Mouse (Mus musculus) megakaryocyte progenitor cell, adult 5-6 weeks (primary cell): ENCODE results near the gene Asap2. TPM values are rescaled to one million over a fixed set of nuclear protein-coding genes. Genes with fewer than 3 reads are reported as not detected.
A peak's percentile ranks its signal among the peaks of the same experiment; 100 is the strongest.

ENCODE experiments used
- ATAC-seq: replicated peaks from 2 replicates; pipeline ENCODE4 v1.8.0; 2016; ENCODE audit warnings: mild to moderate bottlenecking, moderate TSS enrichment, inconsistent platforms; ENCODE audit not compliant: poor library complexity
- total RNA-seq, 2 experiments: library from RNA; stranded (forward) in 1 of 2; stranded (reverse) in 1 of 2; fragments of 157-497, 149-512 nt in 1 of 2; fragments of 200-1000 nt in 1 of 2; gene quantifications; 2 replicates each; pipeline versions ENCODE4 v1.2.3 to v1.2.4; 2015 to 2017

The Asap2 gene
- total RNA-seq, 2 experiments from 2014 or later = 2.4 to 4.3 TPM

DNA sequence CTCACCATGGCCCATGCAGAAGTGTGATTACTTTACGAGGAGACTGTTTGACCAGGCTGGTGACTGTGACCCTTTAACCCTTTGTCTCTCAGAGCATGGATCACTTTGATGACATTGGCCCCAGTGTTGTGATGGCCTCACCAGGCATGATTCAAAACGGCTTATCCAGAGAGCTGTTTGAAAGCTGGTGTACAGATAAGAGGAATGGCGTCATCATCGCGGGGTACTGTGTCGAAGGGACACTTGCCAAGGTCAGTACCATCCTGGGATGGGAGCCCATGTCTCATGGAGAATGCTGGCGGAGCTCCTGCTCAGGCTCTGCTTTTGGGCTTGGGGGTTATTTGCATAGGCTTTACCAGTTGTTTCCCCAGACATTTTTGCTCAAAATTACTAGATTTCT is 311.1 kb downstream of the Asap2 start:
- ATAC-seq = no peak

DNA sequence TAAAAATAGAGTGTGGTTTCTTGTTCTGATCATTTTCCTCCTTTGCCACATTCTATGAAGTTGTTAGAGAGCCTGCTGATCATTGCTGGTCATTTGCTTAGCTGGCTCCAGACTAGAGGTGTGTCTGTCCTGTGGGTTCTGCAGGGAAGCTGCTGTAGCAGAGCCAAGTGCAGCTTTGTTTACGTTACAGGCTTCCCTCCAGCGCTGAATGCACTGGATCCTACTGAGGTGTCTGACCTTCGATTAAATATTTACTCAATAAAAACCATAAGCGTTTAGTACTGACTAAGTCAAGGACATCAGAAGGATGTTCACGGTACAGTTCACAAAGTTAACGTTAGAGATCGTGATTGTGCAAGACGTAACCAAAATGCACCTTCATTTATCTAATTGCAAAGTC is 311.7 kb downstream of the Asap2 start:
- no peak for ATAC-seq

DNA sequence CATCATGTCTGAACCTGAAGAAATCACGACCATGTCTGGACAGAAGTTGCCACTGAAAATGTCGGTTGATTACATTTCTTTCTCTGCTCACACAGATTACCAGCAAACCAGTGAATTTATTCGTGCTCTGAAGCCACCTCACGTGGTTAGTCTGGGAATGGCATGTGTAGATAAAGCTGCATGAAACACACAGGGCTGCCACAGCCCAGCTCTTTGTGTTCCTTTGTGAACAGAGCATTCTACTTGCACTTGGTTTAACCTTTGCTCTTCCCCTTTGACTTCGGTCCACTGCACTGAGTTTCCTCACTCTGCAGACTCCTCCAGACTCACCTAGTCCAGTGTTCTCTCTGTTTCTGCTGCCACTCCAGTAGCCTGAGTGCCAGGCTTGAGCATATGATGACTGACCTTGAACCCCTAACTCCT is 312.1 kb downstream of the Asap2 start:
- peak; percentile 85 for ATAC-seq

- no peak for ATAC-seq
These were observed 315.5 kb downstream of the Asap2 start for GRCm38 (mm10) chr12:21305741-21306140.

GRCm38 (mm10) chr12:21306721-21307120 is 316.5 kb downstream of the Asap2 start:
- ATAC-seq = no peak

GRCm38 (mm10) chr12:21312201-21312600 is 321.9 kb downstream of the Asap2 start:
- ATAC-seq = no peak

- ATAC-seq = peak; percentile 91
These were observed 325.9 kb downstream of the Asap2 start, which contains the start of gene Iah1 for GRCm38 (mm10) chr12:21315923-21316868. Gene Iah1, plus strand, starts transcription at chr12:21316389.

GRCm38 (mm10) chr12:21316869-21317265 is 326.6 kb downstream of the Asap2 start:
- no peak for ATAC-seq

DNA sequence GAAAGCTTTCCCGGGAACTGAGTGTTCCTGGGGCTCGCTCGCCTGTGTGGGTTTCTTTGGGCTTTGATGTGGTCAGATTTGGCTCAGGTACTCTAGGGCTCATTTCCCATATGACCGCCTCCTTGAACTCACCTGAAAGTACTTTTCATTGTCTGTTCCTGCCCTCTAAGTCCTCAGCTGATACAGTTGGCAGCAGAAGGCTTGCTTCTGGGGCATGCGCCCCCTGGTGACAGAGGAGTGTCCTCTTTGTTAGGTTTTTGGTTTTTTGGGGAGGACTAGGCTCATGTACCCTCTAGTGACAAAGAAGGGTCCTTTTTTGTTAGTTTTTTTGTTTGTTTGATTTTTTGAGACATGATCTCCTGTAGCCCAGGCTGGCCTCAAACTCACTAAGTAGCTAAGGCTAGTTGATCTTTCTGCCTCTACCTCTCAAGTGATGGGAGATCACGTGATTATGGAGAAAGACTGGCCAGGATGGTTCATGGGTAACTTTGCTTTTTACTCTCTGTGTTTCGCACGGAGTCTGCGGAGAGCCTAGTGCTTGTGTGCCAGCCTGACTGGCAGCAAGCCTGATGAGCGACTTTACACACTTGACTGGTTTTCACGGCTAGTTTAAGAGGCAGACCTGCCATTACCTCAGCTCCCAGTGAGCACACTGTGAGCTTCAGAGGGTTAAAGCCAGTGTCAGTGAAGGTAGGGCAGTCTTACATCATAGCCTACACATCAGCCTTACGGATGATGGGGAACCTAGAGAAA is 328.1 kb downstream of the Asap2 start:
- peak; percentile 73 for ATAC-seq
